In genomic region chr8:79711064-79711961, GRCm38 (mm10) we compare ENCODE assay signal across 7 mouse cellular contexts. TPM values are rescaled to one million over a fixed set of nuclear protein-coding genes. Genes with fewer than 3 reads are reported as not detected.
DNase-seq lines count a peak whose midpoint lies in the region; ATAC-seq lines count a peak whose summit lies in the region.

Gene Abce1, minus strand, starts transcription at chr8:79711740.
Gene Anapc10, plus strand, starts transcription at chr8:79711820.

- H3K4me2 ChIP-seq in embryonic facial prominence, embryonic 11.5 days (ENCODE audit: low read depth, low read length) = peak within 1 kb of the TSS; percentile 43
- H3K4me2 ChIP-seq in midbrain, embryonic 13.5 days (replicated peaks) = peak within 1 kb of the TSS; percentile 88

- peak within 1 kb of the TSS; percentile 90 for H3K9ac ChIP-seq in embryonic facial prominence, embryonic 11.5 days (replicated peaks; ENCODE audit: low read length)
- H3K9ac ChIP-seq in midbrain, embryonic 13.5 days (replicated peaks) = peak within 1 kb of the TSS; percentile 82

- under 1% methylated on average over 73 of the region's 73 CpGs for WGBS in embryonic facial prominence, embryonic 11.5 days
- WGBS in limb, embryonic 10.5 days = under 1% methylated on average over 73 of the region's 73 CpGs
- under 1% methylated on average over 73 of the region's 73 CpGs for WGBS in midbrain, embryonic 13.5 days

- H3K4me1 ChIP-seq in embryonic facial prominence, embryonic 11.5 days (ENCODE audit: control insufficient read depth, insufficient read depth, low read length) = no peaks in the 10 kb centered on the region
- H3K4me1 ChIP-seq in limb, embryonic 10.5 days = peaks cover 12% of the 10 kb centered on the region
- peaks cover 17% of the 10 kb centered on the region for H3K4me1 ChIP-seq in midbrain, embryonic 13.5 days (replicated peaks)

- no peaks in the 10 kb centered on the region for H3K9me3 ChIP-seq in embryonic facial prominence, embryonic 11.5 days (replicated peaks; ENCODE audit: control insufficient read depth, low read length)
- no peaks in the 10 kb centered on the region for H3K9me3 ChIP-seq in limb, embryonic 10.5 days (replicated peaks)
- H3K9me3 ChIP-seq in midbrain, embryonic 13.5 days = no peaks in the 10 kb centered on the region

- peak; percentile 99 for DNase-seq in adrenal gland, postnatal 14 days
- peak; percentile 100 for DNase-seq in embryonic facial prominence, embryonic 11.5 days (ENCODE audit: low spot score)
- peak; percentile 97 for DNase-seq in kidney, adult 11 months
- peak; percentile 99 for DNase-seq in limb, embryonic 10.5 days (ENCODE audit: low spot score)
- DNase-seq in spleen, adult 12 weeks (ENCODE audit: low spot score) = peak; percentile 97

- peak within 1 kb of the TSS; percentile 76 for H3K27ac ChIP-seq in embryonic facial prominence, embryonic 11.5 days (replicated peaks; ENCODE audit: low read depth, low read length)
- peak within 1 kb of the TSS; percentile 92 for H3K27ac ChIP-seq in limb, embryonic 10.5 days
- H3K27ac ChIP-seq in midbrain, embryonic 13.5 days = peak within 1 kb of the TSS; percentile 88

- peak; percentile 96 for ATAC-seq in embryonic facial prominence, embryonic 11.5 days (replicated peaks; ENCODE audit: insufficient number of reproducible peaks, low FRiP score, low TSS enrichment, low read depth)
- ATAC-seq in granulocyte monocyte progenitor cell, adult 5-6 weeks (replicated peaks; ENCODE audit: poor library complexity, severe bottlenecking) = peak; percentile 97
- peak; percentile 99 for ATAC-seq in midbrain, embryonic 13.5 days

- 0 out of 2 replicates have a peak, but pooled peaks cover 2% of the 10 kb centered on the region for H3K36me3 ChIP-seq in embryonic facial prominence, embryonic 11.5 days (replicated peaks; ENCODE audit: control insufficient read depth, insufficient read depth, low read depth, low read length)
- peaks cover 32% of the 10 kb centered on the region for H3K36me3 ChIP-seq in limb, embryonic 10.5 days
- H3K36me3 ChIP-seq in midbrain, embryonic 13.5 days = peaks cover 16% of the 10 kb centered on the region

- no peaks in the 10 kb centered on the region for H3K27me3 ChIP-seq in embryonic facial prominence, embryonic 11.5 days (ENCODE audit: control insufficient read depth, insufficient read depth, low read length)
- H3K27me3 ChIP-seq in limb, embryonic 10.5 days (ENCODE audit: low read depth, poor library complexity, severe bottlenecking) = no peaks in the 10 kb centered on the region
- no peaks in the 10 kb centered on the region for H3K27me3 ChIP-seq in midbrain, embryonic 13.5 days

- peak within 1 kb of the TSS; percentile 96 for H3K4me3 ChIP-seq in embryonic facial prominence, embryonic 11.5 days (ENCODE audit: low read depth, low read length)
- H3K4me3 ChIP-seq in limb, embryonic 10.5 days = peak within 1 kb of the TSS; percentile 79
- H3K4me3 ChIP-seq in midbrain, embryonic 13.5 days (replicated peaks) = peak within 1 kb of the TSS; percentile 95

RNA-seq across cellular contexts. Expression of gene Abce1, which starts in this region (rescaled TPM):
- 83.7 and 85.8 TPM in 2 replicates for total RNA-seq in adrenal gland, postnatal 14 days (2021)
- 150 and 160 TPM in 2 replicates for polyA plus RNA-seq in embryonic facial prominence, embryonic 11.5 days (2014; fragmentation: Nextera tagmentation; extraction: Ambion mirVana)
- total RNA-seq in granulocyte monocyte progenitor cell, adult 5-6 weeks (2014; fragmentation: Nextera tagmentation) = 163 and 166 TPM in 2 replicates
- total RNA-seq in granulocyte monocyte progenitor cell, adult 5-6 weeks (2017) = 208 and 248 TPM in 2 replicates
- 136 and 143 TPM in 2 replicates for polyA plus RNA-seq in limb, embryonic 10.5 days (2016; fragmentation: Nextera tagmentation; extraction: Ambion mirVana)
- 83.5 and 87.0 TPM in 2 replicates for polyA plus RNA-seq in midbrain, embryonic 13.5 days (2015; fragmentation: Nextera tagmentation; extraction: Ambion mirVana)

RNA-seq across cellular contexts. Expression of gene Anapc10, which starts in this region (rescaled TPM):
- total RNA-seq in adrenal gland, postnatal 14 days (2021) = 12.9 and 14.4 TPM in 2 replicates
- polyA plus RNA-seq in embryonic facial prominence, embryonic 11.5 days (2014; fragmentation: Nextera tagmentation; extraction: Ambion mirVana) = 45.6 and 48.6 TPM in 2 replicates
- total RNA-seq in granulocyte monocyte progenitor cell, adult 5-6 weeks (2014; fragmentation: Nextera tagmentation) = 16.7 and 18.7 TPM in 2 replicates
- total RNA-seq in granulocyte monocyte progenitor cell, adult 5-6 weeks (2017) = 13.5 and 15.8 TPM in 2 replicates
- polyA plus RNA-seq in limb, embryonic 10.5 days (2016; fragmentation: Nextera tagmentation; extraction: Ambion mirVana) = 38.3 and 42.5 TPM in 2 replicates
- polyA plus RNA-seq in midbrain, embryonic 13.5 days (2015; fragmentation: Nextera tagmentation; extraction: Ambion mirVana) = 41.3 and 44.5 TPM in 2 replicates

Comparison
In these comparisons a context has a peak if more than half of its experiments do, and no peak if none do; other contexts are left out.
1. Peak in every context shown above with its lines: DNase-seq, ATAC-seq, H3K4me3 ChIP-seq and H3K27ac ChIP-seq.